ENCODE assay signal across 8 mouse cellular contexts in genomic region chr15:80366899-80367298, GRCm38 (mm10).
DNase-seq lines count a peak whose midpoint lies in the region; ATAC-seq lines count a peak whose summit lies in the region.

No protein-coding gene starts in this region.

- peak overlapping the region; percentile 19; the same call in 1 of the 2 replicates for H3K4me3 ChIP-seq in heart, embryonic 10.5 days
- no peak overlapping the region for H3K4me3 ChIP-seq in hindbrain, embryonic 12.5 days

- no peak overlapping the region for H3K27ac ChIP-seq in heart, embryonic 10.5 days
- H3K27ac ChIP-seq in hindbrain, embryonic 12.5 days, result no peak overlapping the region

- ATAC-seq in hindbrain, embryonic 12.5 days (ENCODE audit: low FRiP score), result peak; percentile 45

- no peak for DNase-seq in heart, embryonic 10.5 days (ENCODE audit: low spot score)
- DNase-seq in heart, postnatal 4 days, result no peak
- DNase-seq in adrenal gland, postnatal 10 days, result peak; percentile 42
- peak; percentile 60 for DNase-seq in neural tube, embryonic 10.5 days (ENCODE audit: extremely low spot score, low spot score)
- DNase-seq in lung, postnatal 4 days, result no peak
- DNase-seq in testis, postnatal 10 days (ENCODE audit: low spot score), result no peak
- no peak for DNase-seq in thymus, postnatal 14 days

- no peaks in the 10 kb centered on the region for H3K36me3 ChIP-seq in heart, embryonic 10.5 days
- no peaks in the 10 kb centered on the region for H3K36me3 ChIP-seq in hindbrain, embryonic 12.5 days

- peaks cover 65% of the 10 kb centered on the region for H3K27me3 ChIP-seq in heart, embryonic 10.5 days (ENCODE audit: insufficient read depth, poor library complexity, severe bottlenecking)
- H3K27me3 ChIP-seq in hindbrain, embryonic 12.5 days, result no peaks in the 10 kb centered on the region

- 26% methylated on average over 16 of the region's 16 CpGs for WGBS in heart, embryonic 10.5 days
- WGBS in hindbrain, embryonic 12.5 days, result 31% methylated on average over 16 of the region's 16 CpGs

- no peaks in the 10 kb centered on the region for H3K9me3 ChIP-seq in heart, embryonic 10.5 days
- no peaks in the 10 kb centered on the region for H3K9me3 ChIP-seq in hindbrain, embryonic 12.5 days (replicated peaks)

- no peak overlapping the region for H3K4me2 ChIP-seq in hindbrain, embryonic 12.5 days (replicated peaks)

- H3K4me1 ChIP-seq in heart, embryonic 10.5 days, result peaks cover 28% of the 10 kb centered on the region
- peaks cover 22% of the 10 kb centered on the region for H3K4me1 ChIP-seq in hindbrain, embryonic 12.5 days

- H3K9ac ChIP-seq in hindbrain, embryonic 12.5 days, result no peak overlapping the region

Comparison
In these comparisons a context has a peak if more than half of its experiments do, and no peak if none do; other contexts are left out.
1. DNase-seq: peak in adrenal gland, postnatal 10 days (single experiment) and neural tube, embryonic 10.5 days (single experiment); none in heart, embryonic 10.5 days (single experiment), heart, postnatal 4 days (single experiment), lung, postnatal 4 days (0 of 2), testis, postnatal 10 days (single experiment) and thymus, postnatal 14 days (single experiment).